Comparison of ENCODE assay signal across 8 mouse cellular contexts in the genomic region with DNA sequence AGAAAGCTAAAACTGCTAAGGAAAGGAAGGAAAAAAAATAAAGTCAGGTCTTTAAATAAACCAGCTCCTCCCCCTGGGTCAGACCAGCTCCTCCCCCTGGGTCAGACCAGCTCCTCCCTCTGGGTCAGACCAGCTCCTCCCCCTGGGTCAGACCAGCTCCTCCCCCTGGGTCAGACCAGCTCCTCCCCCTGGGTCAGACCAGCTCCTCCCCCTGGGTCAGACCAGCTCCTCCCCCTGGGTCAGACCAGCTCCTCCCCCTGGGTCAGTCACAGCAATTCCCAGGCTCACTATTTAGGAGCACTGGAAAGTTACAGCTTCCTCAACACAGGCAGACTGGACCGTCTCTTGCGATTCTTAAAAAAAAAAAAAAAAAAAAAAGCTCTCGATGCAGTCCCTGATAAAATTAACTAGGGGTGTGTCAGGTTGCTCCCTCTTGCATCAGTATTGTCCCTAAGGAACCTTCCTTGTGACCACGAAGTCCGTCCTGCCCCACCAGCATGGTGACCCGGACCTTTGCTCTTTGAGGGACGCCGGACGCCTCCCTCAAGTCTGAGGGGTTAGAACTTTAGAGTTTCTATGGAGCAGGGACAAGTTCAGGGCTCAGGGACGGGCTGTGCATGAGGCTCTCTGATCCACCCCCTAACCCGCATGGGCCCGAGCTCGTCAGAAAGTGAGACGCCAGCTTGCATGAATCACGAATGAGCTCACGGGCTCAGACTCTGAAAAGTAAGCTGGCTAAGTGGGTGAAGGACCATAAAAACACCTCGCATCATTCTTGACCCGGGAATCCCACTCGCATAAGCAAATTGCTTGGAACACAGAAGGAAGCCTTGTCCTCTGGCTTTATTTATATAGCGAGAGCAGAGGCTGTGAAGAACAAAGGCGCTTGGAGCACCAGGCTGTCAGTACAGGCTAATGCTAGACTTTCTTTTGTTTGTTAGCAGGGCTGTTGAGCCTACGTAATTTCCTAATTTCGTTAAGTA. TPM values are rescaled to one million over a fixed set of nuclear protein-coding genes. Genes with fewer than 3 reads are reported as not detected.
DNase-seq lines count a peak whose midpoint lies in the region; ATAC-seq and TF ChIP-seq lines count a peak whose summit lies in the region.

No protein-coding gene starts in this region.

- H3K36me3 ChIP-seq in embryonic facial prominence, embryonic 15.5 days, result no peaks in the 10 kb centered on the region
- no peaks in the 10 kb centered on the region for H3K36me3 ChIP-seq in heart, embryonic 16.5 days (ENCODE audit: control insufficient read depth, insufficient read depth)
- no peaks in the 10 kb centered on the region for H3K36me3 ChIP-seq in stomach, postnatal 0 days (ENCODE audit: control insufficient read depth, insufficient read depth, low read length)

- TF ChIP-seq EP300 in stomach, postnatal 0 days (optimal IDR thresholded peaks at IDR 0.05), result no peak

- no peaks in the 10 kb centered on the region for H3K9me3 ChIP-seq in embryonic facial prominence, embryonic 15.5 days (replicated peaks)
- H3K9me3 ChIP-seq in heart, embryonic 16.5 days (replicated peaks; ENCODE audit: control insufficient read depth, low read length), result no peaks in the 10 kb centered on the region
- H3K9me3 ChIP-seq in stomach, postnatal 0 days (ENCODE audit: control insufficient read depth, low read length), result no peaks in the 10 kb centered on the region

- peaks cover 35% of the 10 kb centered on the region for H3K4me1 ChIP-seq in embryonic facial prominence, embryonic 15.5 days
- H3K4me1 ChIP-seq in heart, embryonic 16.5 days (ENCODE audit: control insufficient read depth, insufficient read depth, low read length), result peaks cover 12% of the 10 kb centered on the region
- no peaks in the 10 kb centered on the region for H3K4me1 ChIP-seq in stomach, postnatal 0 days (replicated peaks; ENCODE audit: control insufficient read depth, insufficient read depth)

- H3K27me3 ChIP-seq in embryonic facial prominence, embryonic 15.5 days, result peaks cover 3% of the 10 kb centered on the region; the same call in 1 of the 2 replicates
- no peaks in the 10 kb centered on the region for H3K27me3 ChIP-seq in heart, embryonic 16.5 days (ENCODE audit: control insufficient read depth, insufficient read depth, low read length)
- H3K27me3 ChIP-seq in stomach, postnatal 0 days (ENCODE audit: control insufficient read depth, insufficient read depth, low read length), result no peaks in the 10 kb centered on the region

- H3K9ac ChIP-seq in embryonic facial prominence, embryonic 15.5 days, result no peak overlapping the region
- H3K9ac ChIP-seq in heart, embryonic 16.5 days (ENCODE audit: low read length), result 0 out of 2 replicates have a peak overlapping the region, but pooled peaks have one; percentile 11
- H3K9ac ChIP-seq in stomach, postnatal 0 days (ENCODE audit: low read length), result no peak overlapping the region

- DNase-seq in thymus, postnatal 14 days, result peak; percentile 30
- no peak for DNase-seq in thymus, adult 18-20 months
- DNase-seq in kidney, postnatal 14 days, result peak; percentile 67
- DNase-seq in lung, postnatal 4 days, result peak; percentile 67 to 70
- peak; percentile 68 for DNase-seq in stomach, postnatal 0 days (ENCODE audit: low spot score)
- no peak for DNase-seq in left cerebral cortex, adult 11 months (ENCODE audit: low spot score)

- no peak for ATAC-seq in embryonic facial prominence, embryonic 15.5 days (ENCODE audit: insufficient number of reproducible peaks, low FRiP score, low TSS enrichment, low read depth)
- ATAC-seq in heart, embryonic 16.5 days (replicated peaks; ENCODE audit: extremely low read depth, insufficient read depth, low FRiP score), result no peak
- peak; percentile 80 for ATAC-seq in stomach, postnatal 0 days (ENCODE audit: low FRiP score, low TSS enrichment)

- WGBS in embryonic facial prominence, embryonic 15.5 days, result 10% methylated on average over 23 of the region's 23 CpGs
- WGBS in heart, embryonic 16.5 days, result 26% methylated on average over 23 of the region's 23 CpGs
- WGBS in stomach, postnatal 0 days, result 11% methylated on average over 23 of the region's 23 CpGs

- H3K4me2 ChIP-seq in embryonic facial prominence, embryonic 15.5 days (replicated peaks), result peak overlapping the region; percentile 31
- H3K4me2 ChIP-seq in heart, embryonic 16.5 days (ENCODE audit: low read depth, low read length), result peak overlapping the region; percentile 48
- H3K4me2 ChIP-seq in stomach, postnatal 0 days (replicated peaks; ENCODE audit: low read depth), result peak overlapping the region; percentile 33

- no peak for TF ChIP-seq CTCF in stomach, postnatal 0 days (IDR thresholded peaks at IDR 0.05; ENCODE audit: low read depth)

- H3K27ac ChIP-seq in embryonic facial prominence, embryonic 15.5 days (replicated peaks), result 0 out of 2 replicates have a peak overlapping the region, but pooled peaks have one; percentile 7
- H3K27ac ChIP-seq in heart, embryonic 16.5 days (ENCODE audit: low read length), result peak overlapping the region; percentile 39; the same call in 1 of the 2 replicates
- H3K27ac ChIP-seq in stomach, postnatal 0 days (replicated peaks), result peak overlapping the region; percentile 74

- peak overlapping the region; percentile 8; the same call in 1 of the 2 replicates for H3K4me3 ChIP-seq in embryonic facial prominence, embryonic 15.5 days (replicated peaks)
- H3K4me3 ChIP-seq in heart, embryonic 16.5 days (ENCODE audit: low read length), result peak overlapping the region; percentile 12; the same call in 1 of the 2 replicates
- H3K4me3 ChIP-seq in stomach, postnatal 0 days (ENCODE audit: low read depth, low read length), result peak overlapping the region; percentile 10; the same call in 1 of the 2 replicates

RNA-seq across cellular contexts. Expression of a gene that starts 31.3 kb away (rescaled TPM):
- polyA plus RNA-seq in embryonic facial prominence, embryonic 15.5 days (2015; fragmentation: Nextera tagmentation; extraction: Ambion mirVana), result 58.4 and 61.6 TPM in 2 replicates
- polyA plus RNA-seq in heart, embryonic 16.5 days (2015; fragmentation: Nextera tagmentation; extraction: Ambion mirVana), result 97.6 and 105 TPM in 2 replicates
- polyA plus RNA-seq in stomach, postnatal 0 days (2015; fragmentation: Nextera tagmentation; extraction: Ambion mirVana), result 54.7 and 55.4 TPM in 2 replicates

RNA-seq across cellular contexts. Expression of a gene that starts 58.3 kb away (rescaled TPM):
- polyA plus RNA-seq in embryonic facial prominence, embryonic 15.5 days (2015; fragmentation: Nextera tagmentation; extraction: Ambion mirVana), result not detected in 2 replicates
- polyA plus RNA-seq in heart, embryonic 16.5 days (2015; fragmentation: Nextera tagmentation; extraction: Ambion mirVana), result not detected in 2 replicates
- not detected in 2 replicates for polyA plus RNA-seq in stomach, postnatal 0 days (2015; fragmentation: Nextera tagmentation; extraction: Ambion mirVana)

Comparison
In these comparisons a context has a peak if more than half of its experiments do, and no peak if none do; other contexts are left out.
1. DNase-seq: peak in thymus, postnatal 14 days (single experiment), kidney, postnatal 14 days (single experiment), lung, postnatal 4 days (2 of 2) and stomach, postnatal 0 days (single experiment); none in thymus, adult 18-20 months (0 of 2) and left cerebral cortex, adult 11 months (single experiment).
2. H3K27ac ChIP-seq: peak in every context shown above with its lines; median percentile 74 in stomach, postnatal 0 days; 39 in heart, embryonic 16.5 days; 7 in embryonic facial prominence, embryonic 15.5 days.
3. Peak in every context shown above with its lines, with median percentiles within 50 percentile points of each other: H3K4me2 ChIP-seq and H3K4me3 ChIP-seq.